Mouse (Mus musculus): ENCODE measurements around the gene 2310022A10Rik.

DNA sequence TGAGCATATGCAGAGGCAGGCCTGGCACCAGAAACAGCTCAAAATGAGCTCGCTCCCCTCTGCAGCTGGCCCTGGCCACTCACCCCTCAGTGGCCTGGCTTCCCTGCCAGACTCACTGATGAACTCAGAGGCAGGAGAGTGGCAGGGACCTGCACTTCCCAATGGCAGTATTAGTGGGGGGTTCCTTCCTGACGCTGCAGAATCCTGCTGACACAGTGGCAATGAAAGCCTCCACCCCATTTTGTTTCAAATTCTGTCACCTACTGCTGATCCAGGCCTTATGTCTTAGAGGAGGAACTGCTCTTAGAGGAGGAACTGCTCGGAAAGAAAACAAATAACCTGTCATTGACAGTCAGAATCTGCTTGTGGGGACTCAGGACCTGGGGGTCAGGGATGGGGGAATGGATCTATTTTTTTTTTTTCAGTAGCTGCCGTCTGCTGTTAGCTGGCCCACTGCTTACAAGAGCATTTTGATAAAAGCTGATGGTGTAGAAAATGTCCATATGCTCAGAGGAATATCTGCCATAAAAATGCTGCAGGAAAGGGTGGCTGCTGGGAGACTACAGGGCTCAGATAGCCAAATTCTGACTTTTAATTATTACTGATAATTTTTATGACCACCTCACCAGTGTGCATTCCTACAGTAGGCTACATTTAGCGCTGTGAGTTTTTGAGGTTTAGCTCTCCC lies 51.8 kb downstream of the 2310022A10Rik start:
- no peak for TF ChIP-seq POLR2A (IDR thresholded peaks at IDR 0.05; ENCODE audit: low read depth, low read length)
- TF ChIP-seq CTCF (IDR thresholded peaks at IDR 0.05; ENCODE audit: extremely low read depth, insufficient read length, insufficient replicate concordance, low read depth, low read length): no peak

All from small intestine, adult 2 months (tissue).